Mouse (Mus musculus): ENCODE data around the gene Mapk14. TPM values are rescaled to one million over a fixed set of nuclear protein-coding genes. Genes with fewer than 3 reads are reported as not detected.

Gene Mapk14
- polyA plus RNA-seq, 1 experiment from 2014 or later = 47.2 TPM

- Histone ChIP-seq H3K4me3 (ENCODE audit: low read depth, low read length) (no peak overlapping the region), H3K4me2 (no peak overlapping the region), H3K27ac (ENCODE audit: low read depth, low read length) (no peak overlapping the region), H3K9ac (ENCODE audit: low read length) (no peak overlapping the region), H3K27me3 (ENCODE audit: control insufficient read depth, insufficient read depth, low read length) (no peaks in the 10 kb centered on the region), H3K4me1 (ENCODE audit: control insufficient read depth, insufficient read depth, low read length) (no peaks in the 10 kb centered on the region; the same call in 1 of the 2 replicates), H3K36me3 (ENCODE audit: control insufficient read depth, insufficient read depth, low read length) (no peaks in the 10 kb centered on the region), H3K9me3 (ENCODE audit: control insufficient read depth, low read length) (no peaks in the 10 kb centered on the region)
- DNase-seq (ENCODE audit: low spot score, missing footprints) = no peak
- WGBS = 62% methylated on average over 1 of the region's 1 CpGs
- no peak for ATAC-seq (ENCODE audit: low FRiP score)
These were observed 15.6 kb downstream of the Mapk14 start for GRCm38 (mm10) chr17:28706697-28707096.

DNA sequence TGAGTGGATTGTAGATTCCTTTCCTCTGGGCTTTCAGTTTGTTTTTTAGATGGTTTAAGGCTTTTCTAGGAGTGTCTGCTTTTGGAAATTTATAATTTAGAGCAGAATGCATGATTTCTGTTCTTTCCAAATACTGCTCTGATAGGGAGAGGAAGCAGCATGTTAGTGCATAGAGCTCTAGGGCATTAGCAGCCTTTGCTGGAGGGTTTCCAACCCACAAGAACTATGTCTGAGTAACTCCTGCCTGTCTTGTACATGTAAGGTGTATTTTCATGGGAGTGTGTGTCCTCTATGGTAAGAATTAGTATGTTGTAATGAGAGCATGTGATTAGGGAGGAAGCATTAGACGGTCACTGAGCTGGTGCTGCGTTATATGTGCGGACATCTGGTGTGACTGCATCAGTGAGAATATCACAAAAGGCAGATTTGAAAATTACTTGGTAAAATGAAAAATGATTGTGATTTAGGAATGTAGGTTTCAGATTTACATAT, 16.1 kb downstream of the Mapk14 start:
- H3K36me3 ChIP-seq (ENCODE audit: control insufficient read depth, insufficient read depth, low read length) = no peaks in the 10 kb centered on the region
- H3K27ac ChIP-seq (ENCODE audit: low read depth, low read length) = no peak overlapping the region
- no peaks in the 10 kb centered on the region for H3K27me3 ChIP-seq (ENCODE audit: control insufficient read depth, insufficient read depth, low read length)
- no peak for ATAC-seq (ENCODE audit: low FRiP score)
- no peak overlapping the region for H3K4me2 ChIP-seq
- no peaks in the 10 kb centered on the region; the same call in 1 of the 2 replicates for H3K4me1 ChIP-seq (ENCODE audit: control insufficient read depth, insufficient read depth, low read length)
- no peaks in the 10 kb centered on the region for H3K9me3 ChIP-seq (ENCODE audit: control insufficient read depth, low read length)
- no peak for DNase-seq (ENCODE audit: low spot score, missing footprints)
- H3K4me3 ChIP-seq (ENCODE audit: low read depth, low read length) = no peak overlapping the region
- WGBS = over 99% methylated on average over 3 of the region's 3 CpGs
- no peak overlapping the region for H3K9ac ChIP-seq (ENCODE audit: low read length)

DNA sequence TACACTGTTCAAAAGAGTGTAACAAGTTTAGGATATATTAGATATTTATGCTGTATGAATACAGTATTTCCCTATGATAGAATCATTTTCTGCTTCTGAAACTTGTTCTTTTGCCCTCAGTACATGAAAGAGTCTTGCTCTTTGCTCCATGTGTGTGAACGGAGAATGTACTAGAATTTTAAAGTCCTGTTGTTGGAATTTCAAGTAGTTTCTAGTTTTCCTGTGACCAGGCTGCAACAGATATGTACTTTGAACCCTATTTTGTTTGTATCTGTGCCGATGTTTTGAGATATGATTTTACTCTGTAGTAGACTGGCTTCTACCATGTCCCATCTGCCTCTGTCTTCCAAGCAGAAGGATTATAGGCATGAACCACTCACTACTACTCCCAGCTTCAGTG, 16.7 kb downstream of the Mapk14 start:
- no peaks in the 10 kb centered on the region for H3K9me3 ChIP-seq (ENCODE audit: control insufficient read depth, low read length)
- no peaks in the 10 kb centered on the region for H3K27me3 ChIP-seq (ENCODE audit: control insufficient read depth, insufficient read depth, low read length)
- H3K4me2 ChIP-seq = no peak overlapping the region
- DNase-seq (ENCODE audit: low spot score, missing footprints) (no peak), ATAC-seq (ENCODE audit: low FRiP score) (no peak)
- no peak overlapping the region for H3K27ac ChIP-seq (ENCODE audit: low read depth, low read length)
- H3K9ac ChIP-seq (ENCODE audit: low read length) = no peak overlapping the region
- no peaks in the 10 kb centered on the region for H3K36me3 ChIP-seq (ENCODE audit: control insufficient read depth, insufficient read depth, low read length)
- 90% methylated on average over 2 of the region's 2 CpGs for WGBS
- H3K4me1 ChIP-seq (ENCODE audit: control insufficient read depth, insufficient read depth, low read length) = no peaks in the 10 kb centered on the region; the same call in 1 of the 2 replicates
- no peak overlapping the region for H3K4me3 ChIP-seq (ENCODE audit: low read depth, low read length)

DNA sequence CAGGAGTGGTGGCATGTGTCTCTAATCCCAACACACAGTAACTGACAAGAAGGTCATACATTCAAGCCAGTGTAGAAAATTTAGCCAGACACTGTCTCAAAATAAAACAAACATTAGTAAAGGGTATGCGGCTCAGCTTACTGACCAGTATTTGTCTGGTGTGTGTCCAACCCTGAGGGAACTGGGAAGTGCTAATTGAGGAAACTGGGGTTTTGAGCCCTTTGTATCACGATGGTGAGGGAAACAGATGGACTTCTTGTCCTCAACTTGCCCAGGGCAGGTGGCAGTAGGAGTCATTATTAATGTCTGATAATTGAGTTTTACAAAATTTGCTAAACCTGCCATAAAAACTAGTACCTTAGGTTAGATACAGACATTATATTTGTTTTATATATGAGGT, 17.9 kb downstream of the Mapk14 start:
- ATAC-seq (ENCODE audit: low FRiP score) (no peak), DNase-seq (ENCODE audit: low spot score, missing footprints) (no peak)
- no peak overlapping the region for H3K9ac ChIP-seq (ENCODE audit: low read length)
- no peaks in the 10 kb centered on the region for H3K9me3 ChIP-seq (ENCODE audit: control insufficient read depth, low read length)
- H3K27ac ChIP-seq (ENCODE audit: low read depth, low read length) = no peak overlapping the region
- no peak overlapping the region for H3K4me3 ChIP-seq (ENCODE audit: low read depth, low read length)
- no peaks in the 10 kb centered on the region; the same call in 1 of the 2 replicates for H3K4me1 ChIP-seq (ENCODE audit: control insufficient read depth, insufficient read depth, low read length)
- H3K27me3 ChIP-seq (ENCODE audit: control insufficient read depth, insufficient read depth, low read length) = no peaks in the 10 kb centered on the region
- no peak overlapping the region for H3K4me2 ChIP-seq
- WGBS = 64% methylated on average over 2 of the region's 2 CpGs
- no peaks in the 10 kb centered on the region for H3K36me3 ChIP-seq (ENCODE audit: control insufficient read depth, insufficient read depth, low read length)

- Histone ChIP-seq H3K27ac (ENCODE audit: low read depth, low read length) (no peak overlapping the region), H3K9me3 (ENCODE audit: control insufficient read depth, low read length) (no peaks in the 10 kb centered on the region), H3K9ac (ENCODE audit: low read length) (no peak overlapping the region), H3K4me1 (ENCODE audit: control insufficient read depth, insufficient read depth, low read length) (no peaks in the 10 kb centered on the region; the same call in 1 of the 2 replicates), H3K4me3 (ENCODE audit: low read depth, low read length) (no peak overlapping the region), H3K36me3 (ENCODE audit: control insufficient read depth, insufficient read depth, low read length) (no peaks in the 10 kb centered on the region), H3K27me3 (ENCODE audit: control insufficient read depth, insufficient read depth, low read length) (no peaks in the 10 kb centered on the region), H3K4me2 (no peak overlapping the region)
- ATAC-seq (ENCODE audit: low FRiP score) (no peak), DNase-seq (ENCODE audit: low spot score, missing footprints) (no peak)
- WGBS = 93% methylated on average over 8 of the region's 8 CpGs
These were observed 18.6 kb downstream of the Mapk14 start for GRCm38 (mm10) chr17:28709552-28710290.

GRCm38 (mm10) chr17:28710291-28710688, 19.2 kb downstream of the Mapk14 start:
- 93% methylated on average over 8 of the region's 8 CpGs for WGBS
- Histone ChIP-seq H3K27ac (ENCODE audit: low read depth, low read length) (no peak overlapping the region), H3K4me2 (no peak overlapping the region), H3K36me3 (ENCODE audit: control insufficient read depth, insufficient read depth, low read length) (no peaks in the 10 kb centered on the region; the same call in 1 of the 2 replicates), H3K4me1 (ENCODE audit: control insufficient read depth, insufficient read depth, low read length) (no peaks in the 10 kb centered on the region; the same call in 1 of the 2 replicates), H3K27me3 (ENCODE audit: control insufficient read depth, insufficient read depth, low read length) (no peaks in the 10 kb centered on the region), H3K4me3 (ENCODE audit: low read depth, low read length) (no peak overlapping the region), H3K9me3 (ENCODE audit: control insufficient read depth, low read length) (no peaks in the 10 kb centered on the region), H3K9ac (ENCODE audit: low read length) (no peak overlapping the region)
- DNase-seq (ENCODE audit: low spot score, missing footprints) (no peak), ATAC-seq (ENCODE audit: low FRiP score) (no peak)

DNA sequence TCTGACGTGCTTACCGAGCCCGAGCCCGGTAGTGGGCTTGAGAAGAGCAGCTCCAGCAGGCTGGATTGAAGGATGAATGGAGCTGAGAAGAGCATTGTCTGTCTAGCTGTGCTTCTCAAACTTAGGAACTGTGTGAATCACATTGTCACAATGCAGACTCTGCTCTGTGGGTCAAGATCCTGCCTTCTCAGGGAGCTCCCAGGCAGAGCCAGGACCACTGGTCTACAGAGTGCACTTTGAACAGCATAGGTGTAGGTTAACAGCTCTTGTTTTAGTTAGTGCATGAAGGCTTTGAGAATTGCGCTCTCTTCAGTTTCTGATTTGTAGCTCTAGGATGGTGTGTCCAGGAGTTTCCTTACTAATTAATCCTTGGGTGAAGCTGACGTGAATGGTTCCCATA, 20.1 kb downstream of the Mapk14 start:
- H3K4me2 ChIP-seq = no peak overlapping the region
- no peak for DNase-seq (ENCODE audit: low spot score, missing footprints)
- peaks cover 3% of the 10 kb centered on the region; the same call in 1 of the 2 replicates for H3K36me3 ChIP-seq (ENCODE audit: control insufficient read depth, insufficient read depth, low read length)
- H3K27ac ChIP-seq (ENCODE audit: low read depth, low read length) = no peak overlapping the region
- no peaks in the 10 kb centered on the region for H3K9me3 ChIP-seq (ENCODE audit: control insufficient read depth, low read length)
- 94% methylated on average over 6 of the region's 6 CpGs for WGBS
- H3K4me1 ChIP-seq (ENCODE audit: control insufficient read depth, insufficient read depth, low read length) = no peaks in the 10 kb centered on the region; the same call in 1 of the 2 replicates
- no peaks in the 10 kb centered on the region for H3K27me3 ChIP-seq (ENCODE audit: control insufficient read depth, insufficient read depth, low read length)
- no peak overlapping the region for H3K9ac ChIP-seq (ENCODE audit: low read length)
- no peak for ATAC-seq (ENCODE audit: low FRiP score)
- no peak overlapping the region for H3K4me3 ChIP-seq (ENCODE audit: low read depth, low read length)

GRCm38 (mm10) chr17:28712305-28712704, 21.2 kb downstream of the Mapk14 start:
- Histone ChIP-seq H3K9ac (ENCODE audit: low read length) (no peak overlapping the region), H3K4me1 (ENCODE audit: control insufficient read depth, insufficient read depth, low read length) (no peaks in the 10 kb centered on the region), H3K27me3 (ENCODE audit: control insufficient read depth, insufficient read depth, low read length) (no peaks in the 10 kb centered on the region), H3K9me3 (ENCODE audit: control insufficient read depth, low read length) (no peaks in the 10 kb centered on the region), H3K4me3 (ENCODE audit: low read depth, low read length) (no peak overlapping the region), H3K4me2 (no peak overlapping the region), H3K27ac (ENCODE audit: low read depth, low read length) (no peak overlapping the region), H3K36me3 (ENCODE audit: control insufficient read depth, insufficient read depth, low read length) (peaks cover 3% of the 10 kb centered on the region; the same call in 1 of the 2 replicates)
- DNase-seq (ENCODE audit: low spot score, missing footprints) = no peak
- 96% methylated on average over 6 of the region's 6 CpGs for WGBS
- no peak for ATAC-seq (ENCODE audit: low FRiP score)

DNA sequence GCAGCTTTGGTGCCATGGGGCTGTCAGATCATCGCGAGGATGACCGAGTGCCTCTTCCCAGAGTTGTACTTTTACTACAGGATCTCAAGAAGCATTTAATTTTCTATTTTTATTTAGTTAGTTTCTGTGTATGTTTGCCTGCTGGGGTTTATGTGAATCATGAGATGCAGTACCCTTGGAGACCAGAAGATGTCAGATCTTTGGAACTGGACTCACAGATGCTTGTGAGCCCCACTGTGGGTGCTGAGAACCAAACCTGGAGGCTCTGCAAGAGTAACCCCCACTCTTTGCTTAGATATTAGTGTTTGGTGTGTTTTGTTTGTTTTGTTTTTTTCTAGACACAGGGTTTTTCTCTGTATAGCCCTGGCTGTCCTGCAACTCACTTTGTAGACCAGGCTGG, 22.9 kb downstream of the Mapk14 start:
- Histone ChIP-seq H3K4me1 (ENCODE audit: control insufficient read depth, insufficient read depth, low read length) (no peaks in the 10 kb centered on the region), H3K4me3 (ENCODE audit: low read depth, low read length) (no peak overlapping the region), H3K36me3 (ENCODE audit: control insufficient read depth, insufficient read depth, low read length) (peaks cover 3% of the 10 kb centered on the region; the same call in 1 of the 2 replicates), H3K4me2 (no peak overlapping the region), H3K9ac (ENCODE audit: low read length) (no peak overlapping the region), H3K27me3 (ENCODE audit: control insufficient read depth, insufficient read depth, low read length) (no peaks in the 10 kb centered on the region), H3K27ac (ENCODE audit: low read depth, low read length) (no peak overlapping the region), H3K9me3 (ENCODE audit: control insufficient read depth, low read length) (no peaks in the 10 kb centered on the region)
- 94% methylated on average over 3 of the region's 3 CpGs for WGBS
- no peak for DNase-seq (ENCODE audit: low spot score, missing footprints)
- ATAC-seq (ENCODE audit: low FRiP score) = no peak

Data from midbrain, embryonic 11.5 days (tissue).